Mouse (Mus musculus): ENCODE measurements at regions not wholly inside any gene's neighbourhood (a gene's known extent, or its start where the extent isn't known, plus 50 kb on each side); places are given as distances from the start of the nearest gene placed in this dataset.

DNA sequence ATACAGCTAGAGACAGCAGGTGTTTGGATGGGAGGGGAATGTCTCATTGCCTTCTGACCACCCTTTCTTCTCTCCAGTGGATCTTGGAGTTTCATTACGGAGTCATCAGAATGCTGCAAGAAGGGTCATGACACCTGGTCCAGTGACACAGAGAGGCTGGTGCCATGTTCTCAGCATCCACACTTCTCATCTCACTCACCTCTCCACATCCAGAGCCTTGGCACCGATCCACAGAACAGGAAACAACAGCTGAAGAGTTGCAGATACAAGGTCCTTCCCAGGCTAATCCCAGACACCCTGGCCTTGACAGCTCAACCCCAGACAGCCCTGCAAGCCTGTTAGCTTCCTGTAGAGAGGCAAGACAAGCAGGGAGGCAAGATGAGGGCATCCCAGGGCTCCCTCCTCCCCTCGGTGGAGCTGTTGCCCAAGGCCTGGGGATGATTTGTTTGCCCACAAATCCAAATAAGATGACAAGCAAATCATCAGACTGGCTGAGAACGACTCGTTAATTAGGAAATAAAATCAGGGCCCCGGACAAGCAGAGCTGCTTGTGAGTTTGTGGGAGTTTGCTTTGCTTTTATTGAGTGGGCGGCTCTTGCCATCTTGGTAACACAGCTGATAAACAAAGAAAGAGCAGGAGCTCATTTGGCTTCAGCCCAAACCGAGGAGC, 274.4 kb downstream of the Cbln1 start:
- H3K27me3 ChIP-seq (replicated peaks; ENCODE audit: control insufficient read depth, insufficient read depth, low read length) = no peaks in the 10 kb centered on the region
- H3K9me3 ChIP-seq (ENCODE audit: control insufficient read depth, low read length) = no peaks in the 10 kb centered on the region
- H3K4me2 ChIP-seq (ENCODE audit: low read depth, low read length) = no peak overlapping the region
- H3K36me3 ChIP-seq (ENCODE audit: control insufficient read depth, insufficient read depth, low read length) = no peaks in the 10 kb centered on the region
- ATAC-seq = no peak
- no peak overlapping the region for H3K4me3 ChIP-seq (ENCODE audit: low read length)
- H3K27ac ChIP-seq (ENCODE audit: low read length) = no peak overlapping the region
- WGBS = 34% methylated on average over 8 of the region's 8 CpGs
- H3K9ac ChIP-seq (ENCODE audit: low read depth, low read length) = no peak overlapping the region
- H3K4me1 ChIP-seq (ENCODE audit: control insufficient read depth, insufficient read depth, low read length) = peaks cover 15% of the 10 kb centered on the region; the same call in 1 of the 2 replicates

DNA sequence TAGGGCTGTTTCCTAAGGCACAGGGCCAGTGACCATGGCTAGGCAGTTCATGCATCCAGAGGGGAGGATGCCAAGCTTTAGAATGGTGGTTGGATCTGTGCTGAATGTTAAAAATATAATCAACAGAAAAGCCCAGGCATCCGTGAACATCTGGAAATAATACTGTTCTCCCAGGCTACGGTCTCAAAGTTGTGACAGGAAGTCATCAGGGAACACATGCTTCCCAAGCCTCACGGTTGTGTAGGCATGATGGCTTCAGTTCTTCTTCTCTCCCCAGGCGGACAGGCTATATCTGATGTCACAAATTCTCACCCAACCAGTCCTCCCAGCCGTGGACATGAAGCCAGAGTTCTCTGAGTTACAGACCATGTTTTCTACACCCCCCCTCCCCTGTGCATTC, 275.4 kb downstream of the Cbln1 start:
- 40% methylated on average over 5 of the region's 5 CpGs for WGBS
- no peak overlapping the region for H3K27ac ChIP-seq (ENCODE audit: low read length)
- H3K4me1 ChIP-seq (ENCODE audit: control insufficient read depth, insufficient read depth, low read length) = peaks cover 15% of the 10 kb centered on the region; the same call in 1 of the 2 replicates
- no peak overlapping the region for H3K4me3 ChIP-seq (ENCODE audit: low read length)
- H3K9ac ChIP-seq (ENCODE audit: low read depth, low read length) = no peak overlapping the region
- no peak for ATAC-seq
- no peaks in the 10 kb centered on the region for H3K9me3 ChIP-seq (ENCODE audit: control insufficient read depth, low read length)
- H3K27me3 ChIP-seq (replicated peaks; ENCODE audit: control insufficient read depth, insufficient read depth, low read length) = no peaks in the 10 kb centered on the region
- no peaks in the 10 kb centered on the region for H3K36me3 ChIP-seq (ENCODE audit: control insufficient read depth, insufficient read depth, low read length)
- H3K4me2 ChIP-seq (ENCODE audit: low read depth, low read length) = no peak overlapping the region

DNA sequence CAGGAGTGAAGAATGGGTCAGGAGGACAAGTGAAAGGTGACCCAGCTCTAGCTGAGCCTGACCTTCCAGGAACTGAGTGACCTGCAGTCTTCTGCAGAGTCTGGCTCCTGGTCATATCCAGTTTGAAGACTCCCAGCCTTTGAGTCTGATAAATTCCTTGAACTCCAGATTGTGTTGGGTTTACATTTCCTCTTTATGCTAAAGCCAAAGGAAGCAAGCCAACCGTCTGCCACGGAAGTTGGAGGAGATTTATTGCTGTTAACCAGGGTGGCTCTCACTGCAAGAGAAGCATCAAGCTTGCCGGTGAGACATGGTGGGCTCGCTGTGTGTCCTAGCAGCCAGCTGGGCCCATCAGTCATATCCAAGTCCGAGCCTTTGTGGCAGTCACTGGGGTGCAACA, 276.4 kb downstream of the Cbln1 start:
- Histone ChIP-seq H3K27ac (ENCODE audit: low read length) (no peak overlapping the region), H3K36me3 (ENCODE audit: control insufficient read depth, insufficient read depth, low read length) (no peaks in the 10 kb centered on the region)
- ATAC-seq = no peak

DNA sequence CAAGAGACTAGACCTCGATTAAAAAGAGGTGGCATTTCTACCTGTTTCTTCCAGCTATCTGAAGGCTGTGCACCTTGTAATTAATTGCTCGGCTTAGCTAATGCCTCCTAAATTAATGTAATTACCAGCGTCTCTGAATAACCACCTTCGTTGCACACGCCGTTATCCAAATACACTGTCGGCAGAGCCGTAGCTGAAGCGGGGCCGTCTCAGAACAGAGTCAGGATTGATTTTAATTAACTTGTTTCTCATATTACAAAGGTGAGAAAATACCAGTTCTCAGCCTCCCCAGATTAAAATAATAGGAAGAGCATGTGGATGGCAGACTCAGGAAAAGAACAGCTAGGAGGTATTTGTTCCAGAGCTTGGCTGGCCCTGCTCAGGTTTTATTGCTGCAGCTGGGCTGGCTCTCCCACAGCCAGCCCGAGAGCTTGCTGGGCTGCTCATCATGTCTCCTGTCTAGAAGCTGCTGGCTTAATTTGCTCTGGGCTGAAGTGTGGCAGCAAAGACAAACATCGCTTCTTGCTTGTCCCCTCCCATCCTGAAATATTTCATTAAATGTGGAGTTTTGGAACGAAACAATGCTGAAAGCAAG, 282.5 kb downstream of the Cbln1 start:
- Histone ChIP-seq H3K27ac (ENCODE audit: low read length) (no peak overlapping the region), H3K9ac (ENCODE audit: low read depth, low read length) (no peak overlapping the region), H3K4me1 (ENCODE audit: control insufficient read depth, insufficient read depth, low read length) (no peaks in the 10 kb centered on the region), H3K27me3 (replicated peaks; ENCODE audit: control insufficient read depth, insufficient read depth, low read length) (no peaks in the 10 kb centered on the region), H3K4me2 (ENCODE audit: low read depth, low read length) (no peak overlapping the region), H3K36me3 (ENCODE audit: control insufficient read depth, insufficient read depth, low read length) (no peaks in the 10 kb centered on the region), H3K4me3 (ENCODE audit: low read length) (no peak overlapping the region), H3K9me3 (ENCODE audit: control insufficient read depth, low read length) (no peaks in the 10 kb centered on the region)
- WGBS = 72% methylated on average over 13 of the region's 13 CpGs
- ATAC-seq = no peak

More for the DNA sequence above, 276.4 kb downstream of the Cbln1 start:
- Histone ChIP-seq H3K9ac (ENCODE audit: low read depth, low read length) (no peak overlapping the region), H3K4me2 (ENCODE audit: low read depth, low read length) (no peak overlapping the region), H3K9me3 (ENCODE audit: control insufficient read depth, low read length) (no peaks in the 10 kb centered on the region), H3K4me3 (ENCODE audit: low read length) (no peak overlapping the region), H3K27me3 (replicated peaks; ENCODE audit: control insufficient read depth, insufficient read depth, low read length) (no peaks in the 10 kb centered on the region), H3K4me1 (ENCODE audit: control insufficient read depth, insufficient read depth, low read length) (peaks cover 15% of the 10 kb centered on the region; the same call in 1 of the 2 replicates)
- 42% methylated on average over 5 of the region's 5 CpGs for WGBS

DNA sequence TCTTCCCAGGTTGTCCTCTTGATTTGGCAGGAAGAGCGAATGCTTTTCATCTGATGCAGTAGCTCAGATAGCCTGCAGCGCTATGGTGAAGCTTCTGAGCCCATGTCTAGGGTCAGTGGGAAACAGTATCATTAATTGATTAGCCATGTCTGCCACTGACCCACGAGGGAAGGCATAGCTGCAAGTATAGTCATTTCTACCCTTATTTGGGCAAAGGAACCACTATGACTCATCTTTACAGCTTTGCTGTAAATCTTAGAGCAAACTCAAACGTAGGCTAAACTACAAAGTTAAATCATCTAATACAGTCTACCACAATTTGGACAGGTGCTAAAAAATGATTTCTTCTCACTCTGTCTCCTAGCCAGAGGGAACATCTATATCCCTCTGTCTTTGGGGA, 289.5 kb downstream of the Cbln1 start:
- no peak for ATAC-seq
- H3K27ac ChIP-seq (ENCODE audit: low read length) = no peak overlapping the region

DNA sequence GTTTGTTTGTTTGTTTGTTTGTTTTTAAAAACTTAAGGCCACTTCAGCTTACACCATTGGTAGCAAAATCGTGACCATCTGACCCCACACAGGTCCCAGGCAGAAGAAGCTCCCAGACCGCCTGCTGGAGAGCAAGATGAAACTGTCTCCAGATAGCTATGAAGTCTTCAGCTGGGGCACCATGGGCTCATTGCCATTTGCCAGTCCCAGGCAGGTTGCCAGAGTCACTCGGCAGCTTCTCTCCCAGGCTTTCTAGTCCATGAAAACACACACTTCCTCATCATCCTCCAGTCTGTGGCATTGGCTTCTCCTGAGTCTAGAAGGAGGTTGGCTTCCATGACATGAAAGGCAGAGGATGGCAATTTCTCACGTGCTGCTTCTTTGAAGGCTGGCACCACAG, 293.5 kb upstream of the N4bp1 start:
- ATAC-seq = no peak

More for the DNA sequence above, 289.5 kb downstream of the Cbln1 start:
- H3K9me3 ChIP-seq (ENCODE audit: control insufficient read depth, low read length) = no peaks in the 10 kb centered on the region
- no peak overlapping the region for H3K4me2 ChIP-seq (ENCODE audit: low read depth, low read length)
- no peak overlapping the region for H3K9ac ChIP-seq (ENCODE audit: low read depth, low read length)
- no peaks in the 10 kb centered on the region for H3K27me3 ChIP-seq (replicated peaks; ENCODE audit: control insufficient read depth, insufficient read depth, low read length)
- no peak overlapping the region for H3K4me3 ChIP-seq (ENCODE audit: low read length)
- WGBS = 36% methylated on average over 4 of the region's 4 CpGs
- H3K36me3 ChIP-seq (ENCODE audit: control insufficient read depth, insufficient read depth, low read length) = no peaks in the 10 kb centered on the region
- peaks cover 4% of the 10 kb centered on the region; the same call in 1 of the 2 replicates for H3K4me1 ChIP-seq (ENCODE audit: control insufficient read depth, insufficient read depth, low read length)

DNA sequence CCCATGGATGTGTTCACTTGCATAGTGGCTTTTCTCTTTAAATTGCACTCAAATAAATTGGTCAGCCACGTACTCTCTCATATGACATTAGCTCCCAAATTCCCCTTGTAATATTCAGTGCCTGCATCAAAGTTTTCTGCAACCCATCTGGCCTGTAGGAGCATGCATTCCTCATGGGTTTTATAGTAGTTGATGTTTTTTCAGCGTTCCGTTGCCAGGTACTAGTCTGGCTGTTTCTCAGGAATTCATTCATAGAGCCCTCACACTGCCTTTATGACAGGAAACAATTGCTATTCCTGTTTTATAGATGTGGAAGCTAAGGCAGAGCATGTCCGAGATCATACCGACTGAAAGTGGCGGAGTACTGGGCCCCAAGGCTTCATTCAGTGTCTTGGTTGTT, 292.6 kb upstream of the N4bp1 start:
- H3K27me3 ChIP-seq (replicated peaks; ENCODE audit: control insufficient read depth, insufficient read depth, low read length) = no peaks in the 10 kb centered on the region
- WGBS = 72% methylated on average over 6 of the region's 6 CpGs
- no peak overlapping the region for H3K27ac ChIP-seq (ENCODE audit: low read length)
- no peak overlapping the region for H3K4me3 ChIP-seq (ENCODE audit: low read length)
- H3K9me3 ChIP-seq (ENCODE audit: control insufficient read depth, low read length) = no peaks in the 10 kb centered on the region
- 0 out of 2 replicates have a peak, but pooled peaks cover 1% of the 10 kb centered on the region for H3K4me1 ChIP-seq (ENCODE audit: control insufficient read depth, insufficient read depth, low read length)
- H3K36me3 ChIP-seq (ENCODE audit: control insufficient read depth, insufficient read depth, low read length) = no peaks in the 10 kb centered on the region
- no peak overlapping the region for H3K9ac ChIP-seq (ENCODE audit: low read depth, low read length)
- ATAC-seq = no peak
- no peak overlapping the region for H3K4me2 ChIP-seq (ENCODE audit: low read depth, low read length)

More for the DNA sequence above, 293.5 kb upstream of the N4bp1 start:
- Histone ChIP-seq H3K27me3 (replicated peaks; ENCODE audit: control insufficient read depth, insufficient read depth, low read length) (no peaks in the 10 kb centered on the region), H3K9me3 (ENCODE audit: control insufficient read depth, low read length) (no peaks in the 10 kb centered on the region), H3K27ac (ENCODE audit: low read length) (no peak overlapping the region), H3K4me2 (ENCODE audit: low read depth, low read length) (no peak overlapping the region), H3K4me1 (ENCODE audit: control insufficient read depth, insufficient read depth, low read length) (peaks cover 4% of the 10 kb centered on the region; the same call in 1 of the 2 replicates), H3K4me3 (ENCODE audit: low read length) (no peak overlapping the region), H3K36me3 (ENCODE audit: control insufficient read depth, insufficient read depth, low read length) (no peaks in the 10 kb centered on the region), H3K9ac (ENCODE audit: low read depth, low read length) (no peak overlapping the region)
- WGBS = 77% methylated on average over 4 of the region's 4 CpGs

DNA sequence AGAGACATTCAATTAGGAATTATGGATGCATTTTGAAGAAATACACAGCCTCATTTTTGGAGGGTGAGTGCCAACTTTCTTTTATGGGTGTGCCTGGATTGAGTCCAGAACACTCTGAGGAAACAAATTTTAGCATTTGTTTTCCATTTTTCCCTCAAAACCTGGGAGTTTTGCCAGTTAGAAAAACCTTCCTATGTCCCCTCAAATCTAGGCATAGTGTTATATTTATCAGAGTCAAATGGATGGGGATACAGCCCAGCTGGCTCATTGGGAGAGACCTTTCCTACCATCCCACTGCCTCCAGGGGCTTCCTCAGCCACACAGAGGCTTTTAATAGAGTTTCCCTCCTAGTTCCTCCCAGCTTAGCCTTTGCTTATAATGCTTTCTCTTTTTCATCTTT, 290.0 kb upstream of the N4bp1 start:
- Histone ChIP-seq H3K36me3 (ENCODE audit: control insufficient read depth, insufficient read depth, low read length) (no peaks in the 10 kb centered on the region), H3K4me2 (ENCODE audit: low read depth, low read length) (no peak overlapping the region), H3K27ac (ENCODE audit: low read length) (no peak overlapping the region), H3K4me3 (ENCODE audit: low read length) (no peak overlapping the region), H3K27me3 (replicated peaks; ENCODE audit: control insufficient read depth, insufficient read depth, low read length) (no peaks in the 10 kb centered on the region), H3K9ac (ENCODE audit: low read depth, low read length) (no peak overlapping the region), H3K9me3 (ENCODE audit: control insufficient read depth, low read length) (no peaks in the 10 kb centered on the region), H3K4me1 (ENCODE audit: control insufficient read depth, insufficient read depth, low read length) (no peaks in the 10 kb centered on the region)
- ATAC-seq = no peak

DNA sequence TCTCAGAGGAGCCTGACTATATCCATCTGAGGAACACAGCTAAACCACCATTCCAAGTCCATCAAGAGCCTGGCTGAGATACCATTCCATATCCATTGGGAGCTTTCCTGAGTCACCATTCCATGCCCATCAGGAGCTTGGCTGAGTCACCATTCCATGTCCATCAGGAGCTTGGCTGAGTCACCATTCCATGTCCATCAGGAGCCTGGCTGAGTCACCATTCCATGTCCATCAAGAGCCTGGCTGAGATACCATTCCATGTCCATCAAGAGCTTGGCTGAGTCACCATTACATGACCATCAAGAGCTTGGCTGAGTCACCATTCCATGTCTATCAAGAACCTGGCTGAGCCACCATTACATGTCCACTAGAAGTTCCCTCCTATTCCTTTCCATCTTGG, 288.7 kb upstream of the N4bp1 start:
- Histone ChIP-seq H3K9ac (ENCODE audit: low read depth, low read length) (no peak overlapping the region), H3K27me3 (replicated peaks; ENCODE audit: control insufficient read depth, insufficient read depth, low read length) (no peaks in the 10 kb centered on the region), H3K27ac (ENCODE audit: low read length) (no peak overlapping the region), H3K4me3 (ENCODE audit: low read length) (no peak overlapping the region), H3K4me1 (ENCODE audit: control insufficient read depth, insufficient read depth, low read length) (no peaks in the 10 kb centered on the region), H3K36me3 (ENCODE audit: control insufficient read depth, insufficient read depth, low read length) (no peaks in the 10 kb centered on the region), H3K4me2 (ENCODE audit: low read depth, low read length) (no peak overlapping the region), H3K9me3 (ENCODE audit: control insufficient read depth, low read length) (no peaks in the 10 kb centered on the region)
- ATAC-seq = no peak

DNA sequence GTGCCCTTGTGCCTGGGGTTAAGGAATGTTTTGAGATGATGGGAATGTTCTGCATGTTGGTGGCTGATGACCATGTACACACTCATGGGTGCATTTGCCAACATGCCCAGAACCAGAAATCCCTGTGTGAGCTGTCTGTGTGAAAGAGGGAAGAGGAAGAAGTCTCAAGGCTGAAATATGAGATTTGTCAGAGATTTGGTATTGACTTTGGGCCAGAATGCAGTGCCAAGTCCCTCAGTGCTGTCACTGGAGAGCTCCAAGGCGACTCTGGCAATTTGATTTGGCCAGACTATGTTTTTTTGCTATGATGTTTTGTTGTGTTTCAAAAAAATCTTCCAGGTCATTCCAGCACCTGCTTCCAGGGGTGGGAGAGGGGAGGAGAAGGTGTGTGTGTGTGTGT, 281.7 kb upstream of the N4bp1 start:
- H3K9me3 ChIP-seq (ENCODE audit: control insufficient read depth, low read length) = no peaks in the 10 kb centered on the region
- H3K27ac ChIP-seq (ENCODE audit: low read length) = no peak overlapping the region
- H3K9ac ChIP-seq (ENCODE audit: low read depth, low read length) = no peak overlapping the region
- H3K4me2 ChIP-seq (ENCODE audit: low read depth, low read length) = no peak overlapping the region
- no peak for ATAC-seq
- no peaks in the 10 kb centered on the region for H3K36me3 ChIP-seq (ENCODE audit: control insufficient read depth, insufficient read depth, low read length)
- no peak overlapping the region for H3K4me3 ChIP-seq (ENCODE audit: low read length)
- WGBS = 59% methylated on average over 1 of the region's 1 CpGs
- no peaks in the 10 kb centered on the region for H3K4me1 ChIP-seq (ENCODE audit: control insufficient read depth, insufficient read depth, low read length)
- H3K27me3 ChIP-seq (replicated peaks; ENCODE audit: control insufficient read depth, insufficient read depth, low read length) = no peaks in the 10 kb centered on the region

Measured in intestine, embryonic 16.5 days (tissue).